Mouse (Mus musculus) olfactory bulb, adult 2 months (tissue): ENCODE measurements around the gene Cadm2.

Experiments
- CTCF ChIP-seq: fragments of 200-500 bp; IDR thresholded peaks from 2 replicates; pipeline ENCODE4 v1.5.1; 2012; ENCODE audit warnings: low read depth, mild to moderate bottlenecking, low read length, moderate library complexity; ENCODE audit not compliant: insufficient read depth
- POLR2A ChIP-seq: fragments of 200-500 bp; IDR thresholded peaks from 2 replicates; pipeline ENCODE4 v1.6.1; 2012; ENCODE audit warnings: mild to moderate bottlenecking, low read depth, low read length, moderate library complexity; ENCODE audit not compliant: insufficient read depth

- TF ChIP-seq CTCF (no peak), POLR2A (no peak)
Measured at GRCm38 (mm10) chr16:67347561-67347960, 273.1 kb downstream of the Cadm2 start.
